Mouse (Mus musculus) lung, adult 2 months (tissue): ENCODE data around the gene Cisd3.

Source experiments
- CTCF ChIP-seq: fragments of 200-500 bp; IDR thresholded peaks from 2 replicates; pipeline ENCODE4 v1.5.1; 2011; ENCODE audit warnings: mild to moderate bottlenecking, low read length, control low read depth; ENCODE audit not compliant: insufficient read depth
- POLR2A ChIP-seq: fragments of 200-500 bp; IDR thresholded peaks from 2 replicates; pipeline ENCODE4 v1.6.1; 2011; ENCODE audit warnings: low read depth, mild to moderate bottlenecking, control low read depth, low read length, borderline replicate concordance; ENCODE audit errors: extremely low read depth

- TF ChIP-seq CTCF (no peak), POLR2A (no peak)
These were observed 16.4 kb upstream of the Cisd3 start for GRCm38 (mm10) chr11:97669268-97669667.
